Mouse (Mus musculus) bone marrow macrophage, adult 2 months (primary cell): ENCODE results near the gene Ripor2.

Experiments used
- CTCF ChIP-seq: IDR thresholded peaks from 2 replicates; pipeline ENCODE4 v1.5.1; 2012; ENCODE audit warnings: low read depth, mild to moderate bottlenecking, low read length, moderate library complexity
- POLR2A ChIP-seq: IDR thresholded peaks from 2 replicates; pipeline ENCODE4 v1.6.1; 2012; ENCODE audit warnings: mild to moderate bottlenecking, low read depth, low read length, borderline replicate concordance

DNA sequence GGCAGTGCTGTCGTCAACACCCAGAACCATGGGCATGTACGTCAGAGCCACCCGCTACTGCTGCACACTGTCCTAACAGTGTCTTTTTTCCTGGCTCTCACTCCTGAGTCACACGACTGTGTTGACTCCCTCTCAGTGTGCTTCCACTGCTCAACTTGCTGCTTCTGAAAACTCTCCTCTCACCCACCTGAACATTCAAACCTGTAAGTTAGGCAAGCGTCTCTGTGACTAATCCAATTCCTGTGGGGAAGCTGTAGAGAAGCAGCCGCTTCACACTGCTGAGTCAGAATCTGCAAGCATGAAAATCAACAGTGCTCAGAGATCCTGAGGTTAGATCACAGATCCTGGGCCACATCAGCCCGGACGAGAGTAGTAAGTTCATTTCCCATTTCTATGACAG, 169.4 kb downstream of the Ripor2 start:
- TF ChIP-seq POLR2A (no peak), CTCF (no peak)
